Mouse (Mus musculus) liver, adult 2 months (tissue): ENCODE measurements around the gene Oprm1. TPM values are rescaled to one million over a fixed set of nuclear protein-coding genes. Genes with fewer than 3 reads are reported as not detected.

Experiments
- DNase-seq: peaks from one replicate; pipeline ENCODE4 v3.0.0-alpha.2; 2011; ENCODE audit warnings: low read depth, low spot score; ENCODE audit errors: extremely low read depth
- H3K27ac ChIP-seq: fragments of 200-500 bp; replicated peaks from 2 replicates; pipeline ENCODE4 v1.5.1; 2012; ENCODE audit warnings: low read depth, mild to moderate bottlenecking, control low read depth, inconsistent platforms, low read length; ENCODE audit not compliant: insufficient read depth
- H3K27me3 ChIP-seq: fragments of 200-500 bp; 2 replicates; pipeline ENCODE4 v1.6.1; 2012; ENCODE audit warnings: mild to moderate bottlenecking, moderate library complexity, low read length, inconsistent platforms; ENCODE audit not compliant: control insufficient read depth, insufficient read depth
- H3K36me3 ChIP-seq: fragments of 200-500 bp; 2 replicates; pipeline ENCODE4 v1.6.1; 2012; ENCODE audit warnings: low read length, inconsistent platforms; ENCODE audit not compliant: control insufficient read depth, insufficient read depth
- H3K4me1 ChIP-seq: fragments of 200-500 bp; 2 replicates; pipeline ENCODE4 v1.6.1; 2011; ENCODE audit warnings: low read length; ENCODE audit not compliant: control insufficient read depth, insufficient read depth
- H3K4me3 ChIP-seq: fragments of 200-500 bp; 2 replicates; pipeline ENCODE4 v1.5.1; 2011; ENCODE audit warnings: low read depth, mild to moderate bottlenecking, control low read depth, low read length, moderate library complexity; ENCODE audit not compliant: insufficient read depth
- H3K79me2 ChIP-seq: fragments of 200-500 bp; 2 replicates; pipeline ENCODE4 v1.6.1; 2012; ENCODE audit warnings: inconsistent platforms, mild to moderate bottlenecking, low read length, moderate library complexity; ENCODE audit not compliant: control insufficient read depth, insufficient read depth
- H3K9ac ChIP-seq: fragments of 200-500 bp; 2 replicates; pipeline ENCODE4 v1.6.1; 2012; ENCODE audit warnings: low read depth, mild to moderate bottlenecking, control low read depth, inconsistent platforms, low read length
- CTCF ChIP-seq: fragments of 200-500 bp; IDR thresholded peaks from 2 replicates; pipeline ENCODE4 v1.5.1; 2011; ENCODE audit warnings: low read depth, low read length, control low read depth
- POLR2A ChIP-seq: fragments of 200-500 bp; IDR thresholded peaks from 2 replicates; pipeline ENCODE4 v1.6.1; 2011; ENCODE audit warnings: low read length, control low read depth; ENCODE audit not compliant: insufficient read depth; ENCODE audit errors: extremely low read depth
- WGBS: fragments of 180-500 bp; shearing (Covaris S2); methylation state at CpG from one replicate; pipeline ENCODE4 v1.1.7; 2018; 5-methylcytosine and 5-hydroxymethylcytosine counted together
- polyA plus RNA-seq: library from polyadenylated mRNA; depleted of rRNA; stranded (reverse); fragments of >200 nt; gene quantifications from 2 replicates; pipeline ENCODE4 v1.2.3, GENCODE M21; 2012
- total RNA-seq: library from RNA; depleted of rRNA; stranded (reverse); fragments of >200 nt; gene quantifications from 2 replicates; pipeline ENCODE4 v1.2.3, GENCODE M21; 2014

Oprm1 gene
- total and polyA plus RNA-seq, 2 experiments = not detected

DNA sequence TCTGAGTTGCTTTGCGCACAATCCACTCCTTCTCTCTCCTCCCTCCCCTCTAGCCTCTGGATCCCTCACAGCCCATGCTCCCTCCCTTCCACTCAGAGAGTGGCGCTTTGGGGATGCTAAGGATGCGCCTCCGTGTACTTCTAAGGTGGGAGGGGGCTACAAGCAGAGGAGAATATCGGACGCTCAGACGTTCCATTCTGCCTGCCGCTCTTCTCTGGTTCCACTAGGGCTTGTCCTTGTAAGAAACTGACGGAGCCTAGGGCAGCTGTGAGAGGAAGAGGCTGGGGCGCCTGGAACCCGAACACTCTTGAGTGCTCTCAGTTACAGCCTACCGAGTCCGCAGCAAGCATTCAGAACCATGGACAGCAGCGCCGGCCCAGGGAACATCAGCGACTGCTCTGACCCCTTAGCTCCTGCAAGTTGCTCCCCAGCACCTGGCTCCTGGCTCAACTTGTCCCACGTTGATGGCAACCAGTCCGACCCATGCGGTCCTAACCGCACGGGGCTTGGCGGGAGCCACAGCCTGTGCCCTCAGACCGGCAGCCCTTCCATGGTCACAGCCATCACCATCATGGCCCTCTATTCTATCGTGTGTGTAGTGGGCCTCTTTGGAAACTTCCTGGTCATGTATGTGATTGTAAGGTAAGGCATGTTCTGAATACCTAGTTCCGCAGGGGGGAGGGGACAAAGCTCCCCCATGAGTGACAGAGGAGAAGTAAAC lies 30.4 kb downstream of the Oprm1 start:
- DNase-seq = no peak
- 6% methylated on average over 25 of the region's 25 CpGs for WGBS
- Histone ChIP-seq H3K4me3 (no peak overlapping the region), H3K4me1 (no peaks in the 10 kb centered on the region), H3K36me3 (no peaks in the 10 kb centered on the region), H3K27ac (no peak overlapping the region), H3K27me3 (peaks cover 5% of the 10 kb centered on the region; the same call in 1 of the 2 replicates), H3K9ac (no peak overlapping the region), H3K79me2 (no peaks in the 10 kb centered on the region)
- no peak for TF ChIP-seq POLR2A
- no peak for TF ChIP-seq CTCF

- no peak overlapping the region for H3K27ac ChIP-seq
- no peak overlapping the region for H3K9ac ChIP-seq
- H3K4me1 ChIP-seq = no peaks in the 10 kb centered on the region
- no peaks in the 10 kb centered on the region for H3K36me3 ChIP-seq
- no peak overlapping the region for H3K4me3 ChIP-seq
- no peak for TF ChIP-seq POLR2A
- no peak for TF ChIP-seq CTCF
- DNase-seq = no peak
- H3K79me2 ChIP-seq = no peaks in the 10 kb centered on the region
- peaks cover 5% of the 10 kb centered on the region; the same call in 1 of the 2 replicates for H3K27me3 ChIP-seq
These were observed 31.9 kb downstream of the Oprm1 start for GRCm38 (mm10) chr10:6790226-6790625.

DNA sequence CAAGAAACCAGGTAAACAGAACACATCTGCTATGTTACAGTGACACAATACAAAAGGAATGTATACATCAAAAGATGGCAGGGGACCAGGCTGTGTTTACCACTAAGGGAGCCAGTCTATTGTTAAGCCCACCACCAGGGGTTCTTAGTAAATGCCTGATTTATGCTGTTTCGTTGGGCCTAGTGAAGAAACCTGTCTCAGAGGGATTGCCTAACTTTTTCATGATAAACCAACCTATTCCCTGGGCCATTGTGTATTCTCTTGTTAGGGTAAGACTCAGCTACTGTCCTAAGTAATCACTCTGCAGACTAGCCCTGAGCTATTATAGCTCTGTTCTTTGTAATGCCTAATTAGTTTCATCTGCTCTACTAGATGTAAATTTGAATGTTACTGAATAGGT lies 62.3 kb downstream of the Oprm1 start:
- Histone ChIP-seq H3K27me3 (no peaks in the 10 kb centered on the region), H3K4me3 (no peak overlapping the region), H3K79me2 (no peaks in the 10 kb centered on the region), H3K9ac (no peak overlapping the region), H3K36me3 (no peaks in the 10 kb centered on the region), H3K4me1 (no peaks in the 10 kb centered on the region), H3K27ac (no peak overlapping the region)
- 50% methylated on average over 1 of the region's 1 CpGs for WGBS
- no peak for DNase-seq
- no peak for TF ChIP-seq CTCF
- no peak for TF ChIP-seq POLR2A

DNA sequence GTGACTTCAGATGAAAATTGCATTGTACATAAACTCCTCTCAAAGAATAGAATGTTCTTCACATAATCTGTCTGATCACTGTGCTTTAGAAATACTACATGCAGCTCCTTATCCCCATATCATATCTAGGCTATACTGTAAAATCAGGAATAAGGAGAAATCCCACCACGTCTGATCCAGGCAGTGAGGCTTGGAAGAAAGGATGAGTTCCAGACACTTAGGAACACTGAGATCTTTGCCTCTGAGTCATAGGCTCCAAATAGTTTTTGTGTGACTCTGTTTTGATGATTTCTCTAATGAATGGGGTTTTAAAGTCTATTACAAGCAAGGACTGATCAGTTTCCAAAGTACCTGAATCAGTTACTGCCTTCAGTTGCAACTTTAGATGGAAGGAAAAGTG lies 83.9 kb downstream of the Oprm1 start:
- WGBS = 57% methylated on average over 1 of the region's 1 CpGs
- Histone ChIP-seq H3K36me3 (no peaks in the 10 kb centered on the region), H3K9ac (no peak overlapping the region), H3K4me1 (no peaks in the 10 kb centered on the region), H3K79me2 (no peaks in the 10 kb centered on the region), H3K4me3 (no peak overlapping the region), H3K27me3 (no peaks in the 10 kb centered on the region), H3K27ac (no peak overlapping the region)
- TF ChIP-seq CTCF (no peak), POLR2A (no peak)
- DNase-seq = no peak

DNA sequence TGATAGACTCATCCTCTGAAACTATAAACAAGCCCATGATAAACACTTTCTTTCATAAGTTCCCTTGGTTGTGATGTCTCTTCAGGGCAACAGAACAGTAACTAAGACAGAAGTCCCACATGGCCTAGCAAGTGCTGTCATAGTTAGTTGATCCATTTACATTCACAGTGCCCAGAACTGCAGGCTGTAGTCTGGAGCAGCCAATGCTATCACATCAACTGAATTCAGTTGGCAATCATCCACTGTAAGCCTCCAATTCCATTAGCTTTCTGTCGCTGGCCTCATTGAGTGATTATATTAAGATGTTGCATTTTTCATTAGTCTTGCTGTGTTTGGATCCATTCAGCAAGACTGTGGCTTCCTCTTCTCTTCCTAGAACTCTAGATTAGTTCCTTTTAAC lies 88.0 kb downstream of the Oprm1 start:
- WGBS = 94% methylated on average over 1 of the region's 1 CpGs
- no peak overlapping the region for H3K4me3 ChIP-seq
- no peak for DNase-seq

DNA sequence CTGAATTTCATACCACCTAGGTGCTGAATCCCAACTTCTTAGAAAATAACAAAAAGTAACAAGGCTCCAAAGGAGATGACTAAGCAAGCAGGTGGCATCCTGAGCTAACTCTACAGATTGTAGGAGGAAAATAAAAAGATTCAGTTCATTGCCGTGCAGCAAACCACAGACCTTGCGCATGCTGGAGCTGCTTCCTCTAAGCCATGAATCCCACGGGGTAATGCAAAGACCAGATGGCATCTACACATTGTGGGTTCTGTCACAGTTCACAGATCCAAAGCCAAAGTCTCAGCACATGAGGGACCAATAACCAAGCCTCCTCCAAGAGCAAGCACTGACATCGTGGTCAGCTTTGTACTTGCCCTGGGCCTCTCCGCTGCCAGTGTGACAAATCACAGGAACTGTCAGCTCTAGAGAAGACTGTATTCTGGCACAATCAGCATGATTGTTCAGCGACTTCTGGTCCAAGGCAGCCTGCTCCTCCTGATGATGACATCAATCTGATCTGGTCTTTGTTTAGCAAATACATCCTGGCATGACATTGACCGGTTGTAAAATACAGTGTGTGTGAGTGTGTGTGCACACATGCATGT lies 90.0 kb downstream of the Oprm1 start:
- H3K4me3 ChIP-seq = no peak overlapping the region
- WGBS = 75% methylated on average over 7 of the region's 7 CpGs
- TF ChIP-seq POLR2A = no peak
- no peak for TF ChIP-seq CTCF
- no peaks in the 10 kb centered on the region for H3K27me3 ChIP-seq
- H3K79me2 ChIP-seq = no peaks in the 10 kb centered on the region
- no peak overlapping the region for H3K27ac ChIP-seq
- no peaks in the 10 kb centered on the region for H3K4me1 ChIP-seq
- no peaks in the 10 kb centered on the region for H3K36me3 ChIP-seq
- no peak overlapping the region for H3K9ac ChIP-seq
- DNase-seq = no peak

More for the DNA sequence above, 88.0 kb downstream of the Oprm1 start:
- H3K27ac ChIP-seq = no peak overlapping the region
- H3K4me1 ChIP-seq = no peaks in the 10 kb centered on the region
- no peaks in the 10 kb centered on the region for H3K36me3 ChIP-seq
- no peak overlapping the region for H3K9ac ChIP-seq
- H3K79me2 ChIP-seq = no peaks in the 10 kb centered on the region
- H3K27me3 ChIP-seq = no peaks in the 10 kb centered on the region
- no peak for TF ChIP-seq POLR2A
- no peak for TF ChIP-seq CTCF
